Mouse (Mus musculus) embryonic facial prominence, embryonic 15.5 days (tissue): ENCODE results near the gene Pir. TPM values are rescaled to one million over a fixed set of nuclear protein-coding genes. Genes with fewer than 3 reads are reported as not detected.

ENCODE experiments used
- polyA plus RNA-seq: library from polyadenylated mRNA; unstranded; fragments of >200 nt; fragmentation: Nextera tagmentation; extraction: Ambion mirVana; gene quantifications from 2 replicates; pipeline ENCODE4 v1.2.1, GENCODE M21; 2015

Pir gene
- polyA plus RNA-seq, 1 experiment from 2014 or later, result 18.8 TPM

Other genes starting within 250 kb of the Pir start
- gene Car5b, start 241.4 kb upstream of the Pir start, polyA plus RNA-seq, result 0.81 and 0.92 TPM in 2 replicates
- gene Siah1b, start 192.9 kb upstream of the Pir start, polyA plus RNA-seq, result 22.5 and 23.1 TPM in 2 replicates
- not detected in 2 replicates for gene Cltrn, start 180.5 kb upstream of the Pir start, polyA plus RNA-seq
- 9.7 and 11.8 TPM in 2 replicates for gene Ace2, start 130.0 kb upstream of the Pir start, polyA plus RNA-seq
- gene Bmx, start 11.2 kb upstream of the Pir start, polyA plus RNA-seq, result 1.1 and 1.6 TPM in 2 replicates
- 7.8 and 8.7 TPM in 2 replicates for gene Vegfd, start 104.0 kb downstream of the Pir start, polyA plus RNA-seq
- gene Piga, start 150.4 kb downstream of the Pir start, polyA plus RNA-seq, result 11.9 and 12.7 TPM in 2 replicates
- gene Asb11, start 167.6 kb downstream of the Pir start, polyA plus RNA-seq, result 0.32 TPM in 1 of 2 replicates, not detected in the other
- gene Asb9, start 237.0 kb downstream of the Pir start, polyA plus RNA-seq, result 0.71 and 0.77 TPM in 2 replicates